Mouse (Mus musculus) mesoderm, embryonic 11.5 days (tissue): ENCODE data around the gene Man1c1.

Source experiments
- DNase-seq: peaks from one replicate; pipeline ENCODE4 v3.0.0-alpha.2; 2012; ENCODE audit warnings: low read depth, low spot score

The Man1c1 gene

DNA sequence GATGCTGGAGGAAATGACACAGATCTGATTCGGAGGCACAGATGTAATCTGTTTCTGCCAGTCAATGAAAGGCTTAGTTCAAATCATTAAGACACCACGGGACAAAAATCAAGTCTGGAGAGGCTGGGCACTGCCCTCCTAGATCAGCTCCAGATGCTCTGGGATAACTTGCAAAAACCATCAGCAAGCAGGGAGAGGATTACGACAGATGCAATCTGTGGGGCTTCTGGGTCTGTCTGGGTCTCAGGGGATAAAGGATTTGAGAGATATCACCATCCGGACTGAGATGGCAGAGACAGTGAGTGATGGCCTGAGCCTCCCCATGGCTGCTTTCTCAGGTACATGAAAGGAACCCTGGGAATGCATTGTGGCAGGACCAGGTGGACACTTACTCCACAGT, 99.6 kb downstream of the Man1c1 start:
- DNase-seq = no peak

DNA sequence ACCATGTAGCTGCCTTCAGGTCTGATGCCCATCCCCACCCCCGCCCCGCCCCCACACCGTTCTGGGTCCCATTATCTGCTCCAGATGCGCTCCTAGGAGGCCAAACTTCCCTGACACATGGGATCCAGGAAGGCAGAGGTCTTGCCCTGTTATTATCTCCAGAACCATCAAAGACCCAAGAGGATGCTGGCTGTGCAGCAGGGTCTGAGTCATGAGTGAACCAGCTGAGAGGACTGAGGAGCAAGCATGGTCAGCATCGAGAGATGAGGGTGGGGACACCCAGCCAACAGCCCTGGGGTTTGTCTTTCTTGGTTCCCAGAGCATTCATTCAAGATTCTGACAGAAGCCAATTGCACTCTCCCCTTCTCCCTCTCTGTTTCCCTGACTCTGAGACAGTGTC, 100.5 kb downstream of the Man1c1 start:
- DNase-seq = no peak

- DNase-seq = no peak
These were observed 101.5 kb downstream of the Man1c1 start for GRCm38 (mm10) chr4:134602610-134603009.

DNA sequence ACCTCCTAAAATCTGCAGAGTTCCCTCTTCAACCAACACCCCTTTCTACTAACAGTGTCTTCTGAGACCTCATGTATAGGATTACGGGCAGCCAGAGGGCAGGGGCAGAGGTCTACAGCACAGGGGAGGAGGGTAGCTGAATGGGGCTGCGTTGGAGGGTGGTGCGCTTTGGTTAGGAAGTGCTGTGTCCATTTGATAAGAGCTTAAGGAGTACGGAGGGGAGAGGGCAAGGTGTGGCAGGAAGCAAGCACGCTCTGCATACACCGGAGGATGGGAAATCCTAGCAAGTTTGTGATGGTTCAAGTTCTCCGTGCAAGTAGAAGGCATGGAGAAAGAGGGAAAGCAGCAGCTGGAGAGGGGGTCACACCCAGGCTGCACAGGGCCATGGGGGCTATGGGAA, 102.1 kb downstream of the Man1c1 start:
- DNase-seq = no peak

GRCm38 (mm10) chr4:134601404-134601803, 102.7 kb downstream of the Man1c1 start:
- DNase-seq = no peak

GRCm38 (mm10) chr4:134600777-134601176, 103.3 kb downstream of the Man1c1 start:
- no peak for DNase-seq

DNA sequence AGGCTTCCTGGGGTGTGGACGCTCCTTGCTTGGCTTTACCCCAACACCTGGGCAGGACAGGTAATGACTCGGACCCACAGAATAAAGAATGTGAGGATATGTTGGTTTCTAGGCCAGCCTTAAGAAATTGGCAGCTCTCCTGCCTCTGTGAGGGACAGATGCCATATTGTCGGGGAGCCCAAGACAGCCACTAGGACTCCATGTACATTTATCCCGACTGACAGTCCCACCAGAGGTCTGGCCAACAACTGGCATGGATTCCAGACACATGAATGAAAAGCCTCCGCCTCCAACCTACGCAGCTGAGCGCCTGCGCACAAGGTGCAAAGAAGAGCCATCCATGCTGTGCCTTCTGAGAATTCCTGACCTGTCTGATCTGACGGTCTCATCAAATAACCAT, 104.0 kb downstream of the Man1c1 start:
- DNase-seq = no peak

DNA sequence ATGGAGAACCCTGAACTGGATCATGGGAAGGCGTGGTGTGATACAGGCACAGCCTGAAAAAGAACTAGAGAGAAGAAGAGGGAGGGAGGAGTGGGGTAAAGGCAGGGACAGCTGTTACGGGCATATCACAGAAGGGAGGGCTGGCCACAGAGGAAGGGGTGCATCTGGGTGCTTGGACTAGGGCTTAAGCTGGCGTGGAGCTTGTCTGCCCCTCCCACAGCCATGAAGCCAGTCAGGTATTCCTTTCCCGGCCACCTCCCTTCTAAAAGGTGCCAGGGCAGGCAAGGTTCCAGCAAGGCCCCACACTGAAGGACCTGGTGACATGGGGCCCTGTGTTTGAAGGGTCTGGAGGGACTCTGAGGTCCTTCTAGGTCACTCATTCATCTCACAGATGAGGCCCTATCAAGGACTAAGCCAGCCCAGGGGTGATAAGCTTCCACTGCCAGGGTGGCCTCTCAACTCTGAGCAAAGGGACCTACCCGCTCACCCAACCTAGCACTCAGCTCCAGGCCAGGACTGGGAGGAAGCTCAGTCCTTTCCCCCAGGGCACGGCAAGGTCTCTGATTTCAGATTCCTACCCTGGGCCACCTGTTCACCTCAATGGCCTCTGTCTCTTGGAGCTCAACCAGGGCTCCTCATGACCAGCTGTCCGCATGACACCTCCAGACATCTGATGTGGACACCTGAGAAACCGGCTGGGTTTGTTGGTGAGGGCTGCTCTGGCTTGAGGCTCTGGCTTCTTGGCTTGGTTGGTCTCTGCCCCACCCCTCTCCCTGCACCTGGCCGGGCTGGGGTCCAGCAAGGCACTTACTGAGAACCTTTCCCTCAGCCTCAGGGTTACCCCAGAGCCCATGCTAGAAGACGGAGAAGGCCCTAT, 107.0 kb downstream of the Man1c1 start:
- no peak for DNase-seq

GRCm38 (mm10) chr4:134594731-134595439, 109.2 kb downstream of the Man1c1 start:
- DNase-seq = no peak

- no peak for DNase-seq
These were observed 111.6 kb downstream of the Man1c1 start for GRCm38 (mm10) chr4:134592442-134592841.

DNA sequence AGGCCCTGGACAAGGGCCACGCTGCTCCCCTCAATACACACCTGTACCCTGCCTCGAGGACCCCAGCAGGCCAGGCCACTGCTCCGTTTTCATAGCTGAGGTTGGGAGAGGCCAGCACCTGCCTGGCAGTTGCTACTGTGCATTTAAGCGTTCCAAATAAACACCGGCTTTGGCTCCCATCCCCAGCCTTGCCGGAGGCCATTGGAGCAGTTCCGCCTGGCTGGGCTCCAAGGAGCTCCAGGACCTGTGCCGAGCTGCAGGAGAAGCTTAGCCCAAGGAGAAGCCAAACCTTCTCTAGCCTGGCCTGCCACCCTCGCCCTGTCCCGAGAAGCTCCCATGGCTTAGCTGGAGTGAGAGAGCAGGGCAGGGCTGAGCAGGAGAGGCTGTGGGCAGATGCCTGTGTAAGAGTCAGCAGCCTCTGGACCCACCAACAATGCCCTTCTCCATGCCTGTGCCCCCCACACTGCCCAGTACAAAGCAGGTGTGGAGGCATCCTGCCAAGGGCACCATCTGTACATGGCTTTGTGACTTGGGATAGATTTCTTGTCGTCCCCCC, 112.5 kb downstream of the Man1c1 start:
- DNase-seq = no peak

GRCm38 (mm10) chr4:134590227-134590926, 113.7 kb downstream of the Man1c1 start:
- no peak for DNase-seq

GRCm38 (mm10) chr4:134589786-134590185, 114.3 kb downstream of the Man1c1 start:
- DNase-seq = no peak

DNA sequence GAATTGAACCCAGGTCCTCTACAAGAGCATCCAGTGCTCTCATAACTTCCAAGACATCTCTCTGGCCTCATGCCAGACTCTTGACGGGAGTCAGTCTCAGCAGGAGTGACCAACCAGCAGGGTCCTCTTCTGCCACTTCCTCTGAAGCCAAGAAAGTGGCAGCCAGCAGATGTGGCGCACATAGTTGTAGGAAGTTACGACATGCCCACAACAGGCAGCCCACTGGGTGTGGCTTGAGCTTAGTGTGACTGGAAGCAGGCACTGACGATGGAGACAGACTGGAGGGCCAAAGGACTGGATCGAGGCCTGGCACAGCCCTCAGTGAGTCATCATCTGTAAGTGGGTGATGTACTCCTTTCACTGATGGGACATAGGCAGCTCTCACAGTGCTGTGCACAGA, 115.1 kb downstream of the Man1c1 start:
- no peak for DNase-seq

DNA sequence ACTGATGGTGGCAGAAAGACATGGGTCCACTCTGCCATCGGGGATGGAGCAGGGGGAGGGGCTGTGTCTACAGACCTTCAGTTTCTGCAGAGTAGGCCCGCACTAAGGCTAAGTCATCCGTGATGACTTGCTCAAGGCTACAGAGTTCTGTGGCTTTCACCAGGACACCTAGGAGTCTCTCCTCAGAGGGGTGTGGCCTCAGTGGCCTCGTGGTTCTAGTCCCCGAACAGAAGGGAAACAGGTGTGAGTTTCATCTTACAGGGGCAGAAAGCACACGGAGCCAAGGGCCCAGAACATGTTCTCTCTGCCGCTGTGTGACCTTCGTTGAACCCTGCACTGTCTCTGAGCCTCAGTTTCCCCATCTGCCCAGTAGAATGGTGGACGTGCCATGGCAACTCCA, 115.8 kb downstream of the Man1c1 start:
- no peak for DNase-seq

- DNase-seq = no peak
These were observed 116.4 kb downstream of the Man1c1 start for GRCm38 (mm10) chr4:134587636-134588197.

GRCm38 (mm10) chr4:134586631-134587030, 117.5 kb downstream of the Man1c1 start:
- DNase-seq = no peak

- DNase-seq = no peak
These were observed 118.0 kb downstream of the Man1c1 start for GRCm38 (mm10) chr4:134586126-134586525.

DNA sequence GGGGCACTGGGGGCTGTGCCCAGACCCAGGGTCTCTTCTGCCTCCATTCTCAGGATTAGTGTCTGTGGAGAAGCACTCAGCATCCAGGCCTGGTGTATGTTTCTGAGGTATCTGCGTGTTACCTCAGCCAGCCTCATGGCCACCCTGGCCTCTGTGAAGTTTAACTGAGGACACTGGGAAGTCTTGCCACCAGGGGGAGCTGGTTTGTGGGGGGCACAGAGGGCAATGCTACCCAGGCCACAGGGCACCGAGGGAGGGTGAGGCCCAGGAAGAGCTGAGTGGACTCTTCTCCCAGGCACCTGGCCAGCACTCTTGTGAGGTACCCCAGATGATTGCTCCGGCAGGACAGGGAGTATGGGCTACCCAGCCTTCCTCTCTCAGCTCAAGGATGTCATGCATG, 120.6 kb downstream of the Man1c1 start:
- no peak for DNase-seq

- DNase-seq = no peak
These were observed 122.7 kb downstream of the Man1c1 start for GRCm38 (mm10) chr4:134581365-134581764.

DNA sequence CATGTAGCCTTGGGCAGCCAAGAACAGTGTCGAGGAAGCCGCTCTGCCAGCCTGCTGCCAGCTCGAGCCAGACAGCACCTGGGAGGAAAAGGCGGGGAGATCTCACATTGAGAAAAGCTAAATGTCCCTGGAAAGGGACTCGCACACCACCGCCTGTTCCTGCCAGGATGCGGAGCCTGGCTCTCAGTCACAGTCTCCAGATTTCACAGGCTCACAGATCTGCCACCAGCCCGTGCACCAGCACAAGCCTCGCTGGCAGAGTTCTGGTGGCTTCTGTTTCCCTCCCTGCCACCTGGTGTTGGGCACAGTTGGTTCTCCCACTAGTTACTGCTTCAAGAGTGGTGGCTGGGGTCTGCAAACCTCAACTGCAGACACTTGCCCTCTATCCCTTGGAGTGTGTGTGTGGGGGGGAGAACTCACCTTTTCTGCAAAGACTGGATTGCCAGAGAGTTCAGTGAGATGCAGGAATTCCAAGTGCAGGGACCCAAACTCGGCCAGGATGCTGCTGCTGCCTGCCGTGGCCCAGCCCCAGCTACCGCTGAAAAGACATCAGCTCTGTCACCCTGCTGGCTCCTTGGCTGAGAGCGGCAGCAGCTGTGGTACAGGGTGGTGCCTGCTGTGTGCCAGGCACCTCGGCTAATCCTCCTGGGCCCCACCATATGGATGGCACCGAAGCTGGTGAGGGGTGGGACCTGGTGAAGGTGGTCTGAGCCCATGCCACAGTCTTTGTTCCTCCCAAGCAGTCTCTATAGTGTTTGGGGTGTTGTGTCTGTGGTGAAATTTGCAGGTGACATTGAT, 123.5 kb downstream of the Man1c1 start:
- no peak for DNase-seq
